Mouse (Mus musculus): ENCODE data around the gene Slc38a7. TPM values are rescaled to one million over a fixed set of nuclear protein-coding genes. Genes with fewer than 3 reads are reported as not detected.

The Slc38a7 gene
- polyA plus RNA-seq, 1 experiment from 2014 or later: 17.2 TPM

- no peaks in the 10 kb centered on the region for H3K27me3 ChIP-seq (replicated peaks; ENCODE audit: control insufficient read depth, insufficient read depth, low read length)
- H3K9ac ChIP-seq (ENCODE audit: low read length): no peak overlapping the region
- no peak overlapping the region for H3K4me2 ChIP-seq (ENCODE audit: low read length)
- no peak overlapping the region for H3K27ac ChIP-seq (ENCODE audit: low read depth)
- ATAC-seq (replicated peaks; ENCODE audit: low FRiP score, low TSS enrichment, low read depth): no peak
- DNase-seq (ENCODE audit: low spot score): no peak
- no peaks in the 10 kb centered on the region for H3K9me3 ChIP-seq (ENCODE audit: control insufficient read depth, low read length)
- no peaks in the 10 kb centered on the region for H3K4me1 ChIP-seq (replicated peaks; ENCODE audit: control insufficient read depth, insufficient read depth, low read length)
- H3K36me3 ChIP-seq (ENCODE audit: control insufficient read depth, insufficient read depth, low read length): no peaks in the 10 kb centered on the region
- no peak overlapping the region for H3K4me3 ChIP-seq (ENCODE audit: low read depth, low read length)
- 59% methylated on average over 3 of the region's 3 CpGs for WGBS
Observed at GRCm38 (mm10) chr8:95822699-95823098, 30.6 kb downstream of the Slc38a7 start.

GRCm38 (mm10) chr8:95822096-95822495, 31.2 kb downstream of the Slc38a7 start:
- no peaks in the 10 kb centered on the region for H3K4me1 ChIP-seq (replicated peaks; ENCODE audit: control insufficient read depth, insufficient read depth, low read length)
- no peaks in the 10 kb centered on the region for H3K27me3 ChIP-seq (replicated peaks; ENCODE audit: control insufficient read depth, insufficient read depth, low read length)
- no peak for DNase-seq (ENCODE audit: low spot score)
- no peak overlapping the region for H3K9ac ChIP-seq (ENCODE audit: low read length)
- H3K4me2 ChIP-seq (ENCODE audit: low read length): no peak overlapping the region
- no peaks in the 10 kb centered on the region for H3K9me3 ChIP-seq (ENCODE audit: control insufficient read depth, low read length)
- ATAC-seq (replicated peaks; ENCODE audit: low FRiP score, low TSS enrichment, low read depth): no peak
- no peak overlapping the region for H3K4me3 ChIP-seq (ENCODE audit: low read depth, low read length)
- no peaks in the 10 kb centered on the region for H3K36me3 ChIP-seq (ENCODE audit: control insufficient read depth, insufficient read depth, low read length)
- no peak overlapping the region for H3K27ac ChIP-seq (ENCODE audit: low read depth)
- WGBS: 89% methylated on average over 5 of the region's 5 CpGs

GRCm38 (mm10) chr8:95821266-95821665, 32.1 kb downstream of the Slc38a7 start:
- no peak for DNase-seq (ENCODE audit: low spot score)
- no peak for ATAC-seq (replicated peaks; ENCODE audit: low FRiP score, low TSS enrichment, low read depth)
- H3K27me3 ChIP-seq (replicated peaks; ENCODE audit: control insufficient read depth, insufficient read depth, low read length): no peaks in the 10 kb centered on the region
- no peaks in the 10 kb centered on the region for H3K4me1 ChIP-seq (replicated peaks; ENCODE audit: control insufficient read depth, insufficient read depth, low read length)
- H3K4me2 ChIP-seq (ENCODE audit: low read length): no peak overlapping the region
- H3K9me3 ChIP-seq (ENCODE audit: control insufficient read depth, low read length): no peaks in the 10 kb centered on the region
- no peaks in the 10 kb centered on the region for H3K36me3 ChIP-seq (ENCODE audit: control insufficient read depth, insufficient read depth, low read length)
- H3K9ac ChIP-seq (ENCODE audit: low read length): no peak overlapping the region
- no peak overlapping the region for H3K4me3 ChIP-seq (ENCODE audit: low read depth, low read length)
- WGBS: 69% methylated on average over 6 of the region's 6 CpGs
- H3K27ac ChIP-seq (ENCODE audit: low read depth): no peak overlapping the region

GRCm38 (mm10) chr8:95818211-95818610, 35.1 kb downstream of the Slc38a7 start:
- Histone ChIP-seq H3K27ac (ENCODE audit: low read depth) (no peak overlapping the region), H3K4me2 (ENCODE audit: low read length) (no peak overlapping the region), H3K9ac (ENCODE audit: low read length) (no peak overlapping the region), H3K27me3 (replicated peaks; ENCODE audit: control insufficient read depth, insufficient read depth, low read length) (no peaks in the 10 kb centered on the region), H3K4me1 (replicated peaks; ENCODE audit: control insufficient read depth, insufficient read depth, low read length) (no peaks in the 10 kb centered on the region), H3K36me3 (ENCODE audit: control insufficient read depth, insufficient read depth, low read length) (no peaks in the 10 kb centered on the region), H3K9me3 (ENCODE audit: control insufficient read depth, low read length) (no peaks in the 10 kb centered on the region), H3K4me3 (ENCODE audit: low read depth, low read length) (no peak overlapping the region)
- ATAC-seq (replicated peaks; ENCODE audit: low FRiP score, low TSS enrichment, low read depth) (no peak), DNase-seq (ENCODE audit: low spot score) (no peak)
- WGBS: 68% methylated on average over 1 of the region's 1 CpGs

GRCm38 (mm10) chr8:95817597-95817996, 35.7 kb downstream of the Slc38a7 start:
- Histone ChIP-seq H3K9ac (ENCODE audit: low read length) (no peak overlapping the region), H3K4me1 (replicated peaks; ENCODE audit: control insufficient read depth, insufficient read depth, low read length) (no peaks in the 10 kb centered on the region), H3K9me3 (ENCODE audit: control insufficient read depth, low read length) (no peaks in the 10 kb centered on the region), H3K36me3 (ENCODE audit: control insufficient read depth, insufficient read depth, low read length) (no peaks in the 10 kb centered on the region), H3K4me2 (ENCODE audit: low read length) (no peak overlapping the region), H3K27me3 (replicated peaks; ENCODE audit: control insufficient read depth, insufficient read depth, low read length) (no peaks in the 10 kb centered on the region), H3K4me3 (ENCODE audit: low read depth, low read length) (no peak overlapping the region), H3K27ac (ENCODE audit: low read depth) (no peak overlapping the region)
- ATAC-seq (replicated peaks; ENCODE audit: low FRiP score, low TSS enrichment, low read depth) (no peak), DNase-seq (ENCODE audit: low spot score) (no peak)
- 59% methylated on average over 3 of the region's 3 CpGs for WGBS

- Histone ChIP-seq H3K4me3 (ENCODE audit: low read depth, low read length) (no peak overlapping the region), H3K4me1 (replicated peaks; ENCODE audit: control insufficient read depth, insufficient read depth, low read length) (no peaks in the 10 kb centered on the region), H3K4me2 (ENCODE audit: low read length) (no peak overlapping the region), H3K27ac (ENCODE audit: low read depth) (no peak overlapping the region), H3K9ac (ENCODE audit: low read length) (no peak overlapping the region), H3K36me3 (ENCODE audit: control insufficient read depth, insufficient read depth, low read length) (no peaks in the 10 kb centered on the region), H3K27me3 (replicated peaks; ENCODE audit: control insufficient read depth, insufficient read depth, low read length) (no peaks in the 10 kb centered on the region), H3K9me3 (ENCODE audit: control insufficient read depth, low read length) (no peaks in the 10 kb centered on the region)
- ATAC-seq (replicated peaks; ENCODE audit: low FRiP score, low TSS enrichment, low read depth) (peak; percentile 86), DNase-seq (ENCODE audit: low spot score) (no peak)
- 30% methylated on average over 6 of the region's 6 CpGs for WGBS
Observed at GRCm38 (mm10) chr8:95816044-95816708, 37.2 kb downstream of the Slc38a7 start.

- WGBS: 55% methylated on average over 3 of the region's 3 CpGs
- no peak for ATAC-seq (replicated peaks; ENCODE audit: low FRiP score, low TSS enrichment, low read depth)
- no peak for DNase-seq (ENCODE audit: low spot score)
Observed at GRCm38 (mm10) chr8:95810184-95810591, 43.2 kb downstream of the Slc38a7 start.

GRCm38 (mm10) chr8:95809116-95809515, 44.2 kb downstream of the Slc38a7 start:
- DNase-seq (ENCODE audit: low spot score): no peak
- Histone ChIP-seq H3K4me1 (replicated peaks; ENCODE audit: control insufficient read depth, insufficient read depth, low read length) (peaks cover 8% of the 10 kb centered on the region), H3K36me3 (ENCODE audit: control insufficient read depth, insufficient read depth, low read length) (peaks cover 7% of the 10 kb centered on the region), H3K9me3 (ENCODE audit: control insufficient read depth, low read length) (no peaks in the 10 kb centered on the region), H3K27ac (ENCODE audit: low read depth) (no peak overlapping the region), H3K9ac (ENCODE audit: low read length) (no peak overlapping the region), H3K4me2 (ENCODE audit: low read length) (no peak overlapping the region), H3K4me3 (ENCODE audit: low read depth, low read length) (no peak overlapping the region), H3K27me3 (replicated peaks; ENCODE audit: control insufficient read depth, insufficient read depth, low read length) (no peaks in the 10 kb centered on the region)
- 62% methylated on average over 5 of the region's 5 CpGs for WGBS
- ATAC-seq (replicated peaks; ENCODE audit: low FRiP score, low TSS enrichment, low read depth): no peak

More at GRCm38 (mm10) chr8:95810184-95810591, 43.2 kb downstream of the Slc38a7 start:
- Histone ChIP-seq H3K9me3 (ENCODE audit: control insufficient read depth, low read length) (no peaks in the 10 kb centered on the region), H3K9ac (ENCODE audit: low read length) (no peak overlapping the region), H3K4me3 (ENCODE audit: low read depth, low read length) (no peak overlapping the region), H3K4me2 (ENCODE audit: low read length) (no peak overlapping the region), H3K4me1 (replicated peaks; ENCODE audit: control insufficient read depth, insufficient read depth, low read length) (peaks cover 8% of the 10 kb centered on the region), H3K27ac (ENCODE audit: low read depth) (no peak overlapping the region), H3K36me3 (ENCODE audit: control insufficient read depth, insufficient read depth, low read length) (peaks cover 3% of the 10 kb centered on the region; the same call in 1 of the 2 replicates), H3K27me3 (replicated peaks; ENCODE audit: control insufficient read depth, insufficient read depth, low read length) (no peaks in the 10 kb centered on the region)

- Histone ChIP-seq H3K27me3 (replicated peaks; ENCODE audit: control insufficient read depth, insufficient read depth, low read length) (no peaks in the 10 kb centered on the region), H3K4me2 (ENCODE audit: low read length) (no peak overlapping the region), H3K36me3 (ENCODE audit: control insufficient read depth, insufficient read depth, low read length) (peaks cover 7% of the 10 kb centered on the region), H3K4me1 (replicated peaks; ENCODE audit: control insufficient read depth, insufficient read depth, low read length) (peaks cover 12% of the 10 kb centered on the region), H3K9ac (ENCODE audit: low read length) (no peak overlapping the region), H3K9me3 (ENCODE audit: control insufficient read depth, low read length) (no peaks in the 10 kb centered on the region), H3K4me3 (ENCODE audit: low read depth, low read length) (no peak overlapping the region), H3K27ac (ENCODE audit: low read depth) (no peak overlapping the region)
- 71% methylated on average over 4 of the region's 4 CpGs for WGBS
- no peak for ATAC-seq (replicated peaks; ENCODE audit: low FRiP score, low TSS enrichment, low read depth)
- no peak for DNase-seq (ENCODE audit: low spot score)
Observed at GRCm38 (mm10) chr8:95808631-95809030, 44.7 kb downstream of the Slc38a7 start.
